In genomic region chr2:74701949-74702819, GRCm38 (mm10) we compare ENCODE assay signal across 9 mouse cellular contexts. TPM values are rescaled to one million over a fixed set of nuclear protein-coding genes. Genes with fewer than 3 reads are reported as not detected.
DNase-seq lines count a peak whose midpoint lies in the region; ATAC-seq and TF ChIP-seq lines count a peak whose summit lies in the region.
"Had no signal": no experiment of that assay in that cellular context is flagged by ENCODE, and none has a peak within 500 bp of the region (broad histone marks: within the 10 kb centered on the region; RNA-seq: fewer than 3 reads in every experiment).

No protein-coding gene starts in this region.

- TF ChIP-seq CTCF in cortical plate, adult 2 months (IDR thresholded peaks at IDR 0.05; ENCODE audit: extremely low read depth, insufficient read depth, low read length), result peak; percentile 84

- no peaks in the 10 kb centered on the region for H3K9me3 ChIP-seq in midbrain, embryonic 11.5 days (ENCODE audit: control insufficient read depth, low read length)
- H3K9me3 ChIP-seq in midbrain, embryonic 15.5 days, result no peaks in the 10 kb centered on the region
- no peaks in the 10 kb centered on the region for H3K9me3 ChIP-seq in kidney, embryonic 14.5 days (ENCODE audit: control insufficient read depth, low read length)
- no peaks in the 10 kb centered on the region for H3K9me3 ChIP-seq in limb, embryonic 14.5 days (ENCODE audit: control insufficient read depth, low read length)

- DNase-seq in midbrain, embryonic 11.5 days (ENCODE audit: low spot score, missing footprints), result peak; percentile 95
- DNase-seq in adipocyte (ENCODE audit: low spot score), result peak; percentile 91
- peak; percentile 82 for DNase-seq in limb, embryonic 14.5 days (ENCODE audit: low spot score)
- peak; percentile 92 for DNase-seq in retina, embryonic 14.5 days (ENCODE audit: low spot score)

- H3K27me3 ChIP-seq in midbrain, embryonic 11.5 days (ENCODE audit: control insufficient read depth, insufficient read depth, low read length), result peaks cover 98% of the 10 kb centered on the region
- H3K27me3 ChIP-seq in midbrain, embryonic 15.5 days (replicated peaks), result peaks cover 86% of the 10 kb centered on the region
- H3K27me3 ChIP-seq in kidney, embryonic 14.5 days (ENCODE audit: control insufficient read depth, insufficient read depth, low read length), result no peaks in the 10 kb centered on the region
- peaks cover 68% of the 10 kb centered on the region for H3K27me3 ChIP-seq in limb, embryonic 14.5 days (ENCODE audit: control insufficient read depth, insufficient read depth, low read length)

- no peaks in the 10 kb centered on the region for H3K36me3 ChIP-seq in midbrain, embryonic 11.5 days (ENCODE audit: control insufficient read depth, insufficient read depth, low read length)
- H3K36me3 ChIP-seq in midbrain, embryonic 15.5 days (replicated peaks), result no peaks in the 10 kb centered on the region
- H3K36me3 ChIP-seq in kidney, embryonic 14.5 days (ENCODE audit: control insufficient read depth, insufficient read depth, low read length), result no peaks in the 10 kb centered on the region
- H3K36me3 ChIP-seq in limb, embryonic 14.5 days (ENCODE audit: control insufficient read depth, insufficient read depth, low read length), result no peaks in the 10 kb centered on the region

- H3K4me1 ChIP-seq in midbrain, embryonic 11.5 days (ENCODE audit: control insufficient read depth, insufficient read depth, low read length), result peaks cover 18% of the 10 kb centered on the region
- H3K4me1 ChIP-seq in midbrain, embryonic 15.5 days, result peaks cover 19% of the 10 kb centered on the region
- H3K4me1 ChIP-seq in cortical plate, adult 2 months (ENCODE audit: control insufficient read depth, insufficient read depth, low read length), result no peaks in the 10 kb centered on the region
- H3K4me1 ChIP-seq in kidney, embryonic 14.5 days (ENCODE audit: control insufficient read depth, insufficient read depth, low read length), result peaks cover 13% of the 10 kb centered on the region; the same call in 1 of the 2 replicates
- peaks cover 15% of the 10 kb centered on the region for H3K4me1 ChIP-seq in limb, embryonic 14.5 days (ENCODE audit: control insufficient read depth, insufficient read depth, low read length)

- no peak overlapping the region for H3K4me3 ChIP-seq in midbrain, embryonic 11.5 days (ENCODE audit: low read depth, low read length)
- no peak overlapping the region for H3K4me3 ChIP-seq in midbrain, embryonic 15.5 days
- no peak overlapping the region for H3K4me3 ChIP-seq in cortical plate, adult 2 months (ENCODE audit: insufficient read depth, low read length)
- H3K4me3 ChIP-seq in kidney, embryonic 14.5 days (ENCODE audit: low read length), result peak overlapping the region; percentile 2; the same call in 1 of the 2 replicates
- H3K4me3 ChIP-seq in limb, embryonic 14.5 days (replicated peaks; ENCODE audit: low read length), result no peak overlapping the region

- no peak overlapping the region for H3K4me2 ChIP-seq in midbrain, embryonic 11.5 days
- H3K4me2 ChIP-seq in midbrain, embryonic 15.5 days, result no peak overlapping the region
- H3K4me2 ChIP-seq in kidney, embryonic 14.5 days (replicated peaks; ENCODE audit: low read depth, low read length), result peak overlapping the region; percentile 56
- H3K4me2 ChIP-seq in limb, embryonic 14.5 days (replicated peaks; ENCODE audit: low read depth, low read length, severe bottlenecking), result peak overlapping the region; percentile 34; the same call in 1 of the 2 replicates

- TF ChIP-seq POLR2A in cortical plate, adult 2 months (IDR thresholded peaks at IDR 0.05; ENCODE audit: extremely low read depth, insufficient read depth, low read length), result no peak
- no peak for TF ChIP-seq POLR2A in limb, embryonic 14.5 days (IDR thresholded peaks at IDR 0.05; ENCODE audit: borderline replicate concordance, extremely low read depth, insufficient read depth, insufficient read length)

- ATAC-seq in midbrain, embryonic 11.5 days (ENCODE audit: low FRiP score), result no peak
- ATAC-seq in midbrain, embryonic 15.5 days (replicated peaks), result no peak
- no peak for ATAC-seq in kidney, embryonic 14.5 days (ENCODE audit: low FRiP score, low TSS enrichment)
- ATAC-seq in limb, embryonic 14.5 days (ENCODE audit: low FRiP score, low read depth), result no peak
- no peak for ATAC-seq in activated CD4-positive, CD25-positive, alpha-beta regulatory T cell, adult 4 months

- 12% methylated on average over 17 of the region's 17 CpGs for WGBS in midbrain, embryonic 11.5 days
- 11% methylated on average over 17 of the region's 17 CpGs for WGBS in midbrain, embryonic 15.5 days
- 11% methylated on average over 17 of the region's 17 CpGs for WGBS in kidney, embryonic 14.5 days
- WGBS in limb, embryonic 14.5 days, result 11% methylated on average over 17 of the region's 17 CpGs

- H3K9ac ChIP-seq in midbrain, embryonic 11.5 days (ENCODE audit: low read length), result no peak overlapping the region
- no peak overlapping the region for H3K9ac ChIP-seq in midbrain, embryonic 15.5 days
- no peak overlapping the region for H3K9ac ChIP-seq in kidney, embryonic 14.5 days (ENCODE audit: low read depth, low read length)
- no peak overlapping the region for H3K9ac ChIP-seq in limb, embryonic 14.5 days (ENCODE audit: low read depth, low read length, severe bottlenecking)

- H3K27ac ChIP-seq in midbrain, embryonic 11.5 days (ENCODE audit: low read depth, low read length), result no peak overlapping the region
- no peak overlapping the region for H3K27ac ChIP-seq in midbrain, embryonic 15.5 days
- H3K27ac ChIP-seq in cortical plate, adult 2 months (ENCODE audit: insufficient read depth, low read length), result no peak overlapping the region
- H3K27ac ChIP-seq in kidney, embryonic 14.5 days (ENCODE audit: low read depth, low read length), result peak overlapping the region; percentile 49; the same call in 1 of the 2 replicates
- H3K27ac ChIP-seq in limb, embryonic 14.5 days (replicated peaks; ENCODE audit: low read depth, low read length), result no peak overlapping the region

RNA-seq across cellular contexts. Expression of gene Hoxd8, which starts 2.2 kb away (rescaled TPM):
- 0.11 TPM in 1 of 2 replicates, not detected in the other for polyA plus RNA-seq in midbrain, embryonic 11.5 days (2014; fragmentation: Nextera tagmentation; extraction: Ambion mirVana)
- polyA plus RNA-seq in midbrain, embryonic 15.5 days (2015; fragmentation: Nextera tagmentation; extraction: Ambion mirVana), result 0.08 and 0.10 TPM in 2 replicates
- polyA plus RNA-seq in cortical plate, adult 2 months (2012; rRNA removed), result not detected in 2 replicates
- polyA plus RNA-seq in kidney, embryonic 14.5 days (2014; fragmentation: Nextera tagmentation; extraction: Ambion mirVana), result 45.0 and 45.2 TPM in 2 replicates
- 12.7 and 13.1 TPM in 2 replicates for polyA plus RNA-seq in limb, embryonic 14.5 days (2012; rRNA removed)
- 11.4 and 12.8 TPM in 2 replicates for polyA plus RNA-seq in limb, embryonic 14.5 days (2014; fragmentation: Nextera tagmentation; extraction: Ambion mirVana)
- polyA plus RNA-seq in activated CD4-positive, CD25-positive, alpha-beta regulatory T cell, adult 4 months (2017; shearing (Covaris generic)), result not detected

RNA-seq across cellular contexts. Expression of gene Hoxd9, which starts 4.7 kb away (rescaled TPM):
- polyA plus RNA-seq in midbrain, embryonic 11.5 days (2014; fragmentation: Nextera tagmentation; extraction: Ambion mirVana), result not detected in 2 replicates
- polyA plus RNA-seq in midbrain, embryonic 15.5 days (2015; fragmentation: Nextera tagmentation; extraction: Ambion mirVana), result not detected in 2 replicates
- not detected in 2 replicates for polyA plus RNA-seq in cortical plate, adult 2 months (2012; rRNA removed)
- polyA plus RNA-seq in kidney, embryonic 14.5 days (2014; fragmentation: Nextera tagmentation; extraction: Ambion mirVana), result 36.2 and 47.9 TPM in 2 replicates
- 19.6 and 25.7 TPM in 2 replicates for polyA plus RNA-seq in limb, embryonic 14.5 days (2012; rRNA removed)
- polyA plus RNA-seq in limb, embryonic 14.5 days (2014; fragmentation: Nextera tagmentation; extraction: Ambion mirVana), result 7.6 and 8.7 TPM in 2 replicates
- polyA plus RNA-seq in activated CD4-positive, CD25-positive, alpha-beta regulatory T cell, adult 4 months (2017; shearing (Covaris generic)), result not detected

RNA-seq across cellular contexts. Expression of gene Hoxd3, which starts 9.5 kb away (rescaled TPM):
- 0.07 and 0.14 TPM in 2 replicates for polyA plus RNA-seq in midbrain, embryonic 11.5 days (2014; fragmentation: Nextera tagmentation; extraction: Ambion mirVana)
- polyA plus RNA-seq in midbrain, embryonic 15.5 days (2015; fragmentation: Nextera tagmentation; extraction: Ambion mirVana), result 0.09 and 0.21 TPM in 2 replicates
- polyA plus RNA-seq in cortical plate, adult 2 months (2012; rRNA removed), result not detected in 2 replicates
- 12.3 and 12.6 TPM in 2 replicates for polyA plus RNA-seq in kidney, embryonic 14.5 days (2014; fragmentation: Nextera tagmentation; extraction: Ambion mirVana)
- 2.3 and 2.8 TPM in 2 replicates for polyA plus RNA-seq in limb, embryonic 14.5 days (2012; rRNA removed)
- 0.59 and 0.95 TPM in 2 replicates for polyA plus RNA-seq in limb, embryonic 14.5 days (2014; fragmentation: Nextera tagmentation; extraction: Ambion mirVana)
- polyA plus RNA-seq in activated CD4-positive, CD25-positive, alpha-beta regulatory T cell, adult 4 months (2017; shearing (Covaris generic)), result not detected

RNA-seq across cellular contexts. Expression of gene Hoxd4, which starts 9.5 kb away (rescaled TPM):
- not detected in 2 replicates for polyA plus RNA-seq in midbrain, embryonic 11.5 days (2014; fragmentation: Nextera tagmentation; extraction: Ambion mirVana)
- not detected in 2 replicates for polyA plus RNA-seq in midbrain, embryonic 15.5 days (2015; fragmentation: Nextera tagmentation; extraction: Ambion mirVana)
- polyA plus RNA-seq in cortical plate, adult 2 months (2012; rRNA removed), result not detected in 2 replicates
- 6.3 and 18.7 TPM in 2 replicates for polyA plus RNA-seq in kidney, embryonic 14.5 days (2014; fragmentation: Nextera tagmentation; extraction: Ambion mirVana)
- 14.7 and 17.8 TPM in 2 replicates for polyA plus RNA-seq in limb, embryonic 14.5 days (2012; rRNA removed)
- 0.63 and 0.73 TPM in 2 replicates for polyA plus RNA-seq in limb, embryonic 14.5 days (2014; fragmentation: Nextera tagmentation; extraction: Ambion mirVana)
- not detected for polyA plus RNA-seq in activated CD4-positive, CD25-positive, alpha-beta regulatory T cell, adult 4 months (2017; shearing (Covaris generic))

RNA-seq across cellular contexts. Expression of gene Hoxd10, which starts 10.5 kb away (rescaled TPM):
- not detected in 2 replicates for polyA plus RNA-seq in midbrain, embryonic 11.5 days (2014; fragmentation: Nextera tagmentation; extraction: Ambion mirVana)
- not detected in 2 replicates for polyA plus RNA-seq in midbrain, embryonic 15.5 days (2015; fragmentation: Nextera tagmentation; extraction: Ambion mirVana)
- polyA plus RNA-seq in cortical plate, adult 2 months (2012; rRNA removed), result not detected in 2 replicates
- polyA plus RNA-seq in kidney, embryonic 14.5 days (2014; fragmentation: Nextera tagmentation; extraction: Ambion mirVana), result 45.1 and 45.9 TPM in 2 replicates
- polyA plus RNA-seq in limb, embryonic 14.5 days (2012; rRNA removed), result 37.9 and 39.4 TPM in 2 replicates
- 18.3 and 26.1 TPM in 2 replicates for polyA plus RNA-seq in limb, embryonic 14.5 days (2014; fragmentation: Nextera tagmentation; extraction: Ambion mirVana)
- polyA plus RNA-seq in activated CD4-positive, CD25-positive, alpha-beta regulatory T cell, adult 4 months (2017; shearing (Covaris generic)), result not detected
- polyA plus RNA-seq: heart, embryonic 14.5 days had no signal

Comparison
In these comparisons a context has a peak if more than half of its experiments do, and no peak if none do; other contexts are left out.
1. H3K4me2 ChIP-seq: peak in kidney, embryonic 14.5 days (single experiment) and limb, embryonic 14.5 days (single experiment); none in midbrain, embryonic 11.5 days (single experiment) and midbrain, embryonic 15.5 days (single experiment).
2. RNA of gene Hoxd8, which starts 2.2 kb away (polyA plus RNA-seq): 45.0 to 45.2 TPM in kidney, embryonic 14.5 days and 11.4 to 13.1 TPM in limb, embryonic 14.5 days; 0.11 TPM in midbrain, embryonic 11.5 days, 0.08 to 0.10 TPM in midbrain, embryonic 15.5 days, not detected in activated CD4-positive, CD25-positive, alpha-beta regulatory T cell, adult 4 months and not detected in cortical plate, adult 2 months; every median in the first group is over 10 times any median in the second.
3. Peak in every context shown above with its lines, with median percentiles within 50 percentile points of each other: DNase-seq.